Mouse (Mus musculus) ES-E14 (cell line): ENCODE measurements around the gene Il13.

ENCODE experiments used
- CHD2 ChIP-seq: IDR thresholded peaks from 2 replicates; pipeline ENCODE4 v1.6.1; 2014; ENCODE audit warnings: mild to moderate bottlenecking, low read depth, low read length, inconsistent platforms
- HCFC1 ChIP-seq: IDR thresholded peaks from 2 replicates; pipeline ENCODE4 v1.6.1; 2012; ENCODE audit warnings: low read length, inconsistent platforms, borderline replicate concordance; ENCODE audit not compliant: insufficient read depth
- ZC3H11A ChIP-seq: IDR thresholded peaks from 2 replicates; pipeline ENCODE4 v1.6.1; 2012; ENCODE audit warnings: low read depth, mild to moderate bottlenecking, inconsistent platforms, low read length, borderline replicate concordance
- ZNF384 ChIP-seq: IDR thresholded peaks from 2 replicates; pipeline ENCODE4 v1.6.1; 2012; ENCODE audit warnings: low read depth, low read length, inconsistent platforms

DNA sequence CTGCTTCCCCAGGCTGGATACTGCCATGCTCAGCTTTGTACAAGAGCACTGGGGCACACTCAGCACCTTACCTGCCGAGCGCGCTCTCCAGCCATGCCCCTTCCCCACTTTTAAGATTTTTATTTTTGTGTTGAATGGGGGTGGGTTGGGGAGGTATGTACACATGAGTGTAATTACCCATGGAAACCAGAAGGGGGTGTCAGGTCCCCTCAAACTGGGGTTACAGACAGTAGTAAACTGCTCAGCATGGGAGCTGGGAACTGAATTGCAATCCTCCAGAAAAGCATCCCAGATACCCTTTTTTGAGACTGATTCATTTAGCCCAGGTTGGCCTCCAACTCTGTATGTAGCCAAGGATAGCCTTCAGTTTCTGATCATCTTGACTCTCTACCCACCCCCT is 29.5 kb downstream of the Il13 start:
- TF ChIP-seq HCFC1 (no peak), CHD2 (no peak), ZC3H11A (no peak), ZNF384 (no peak)
